Mouse (Mus musculus): Measurements from ENCODE around the gene Igsf3.

DNA sequence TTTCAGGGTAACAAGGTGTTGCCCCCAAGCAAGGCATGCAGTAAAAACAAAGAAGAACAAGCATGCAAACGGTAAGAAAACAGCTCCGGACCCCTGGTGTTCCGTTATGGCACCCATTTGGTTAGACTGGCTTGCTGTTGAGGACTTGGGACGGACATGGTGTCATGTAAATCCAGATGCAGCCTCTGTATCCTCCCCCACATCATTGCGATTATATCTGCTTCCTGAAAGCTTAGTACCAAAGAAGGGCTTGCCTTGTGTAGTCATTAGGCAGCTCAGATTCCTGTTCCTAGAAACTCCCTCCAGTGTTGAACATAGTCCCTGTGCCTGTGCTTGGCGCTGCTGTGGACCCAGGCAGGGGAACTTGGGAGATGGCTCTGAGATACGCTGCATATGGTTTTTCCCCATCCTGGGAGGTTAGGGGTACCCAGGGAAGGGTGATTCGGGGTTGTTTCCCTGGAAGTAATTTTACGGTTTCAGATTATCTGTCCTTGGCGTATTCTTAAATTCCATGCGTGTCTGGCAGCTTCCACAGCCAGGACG lies 60.2 kb downstream of the Igsf3 start:
- TF ChIP-seq CTCF (IDR thresholded peaks at IDR 0.05; ENCODE audit: low read depth) (no peak), EP300 (IDR thresholded peaks at IDR 0.05; ENCODE audit: low read depth) (no peak)

Data from liver, embryonic 14.5 days (tissue).